Comparison of ENCODE assay signal across 15 mouse cellular contexts in the genomic region with DNA sequence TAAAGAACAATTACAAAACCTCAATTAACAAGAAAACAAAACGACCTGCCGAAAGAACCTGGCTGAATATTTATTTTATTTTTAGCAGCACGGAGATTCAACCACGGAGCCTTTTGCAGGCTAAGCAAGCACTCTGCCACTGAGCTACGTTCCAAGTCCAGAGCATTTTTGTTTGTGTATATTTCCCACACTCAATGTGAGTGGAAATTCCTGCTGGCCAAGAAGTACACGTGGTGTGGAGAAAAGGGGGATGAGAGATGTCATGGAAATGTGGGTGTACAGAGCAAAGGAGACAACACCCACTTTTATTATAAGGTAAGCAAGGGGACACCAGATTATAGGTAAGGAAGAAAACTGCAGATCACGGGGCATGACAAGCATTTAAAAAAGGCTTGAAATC. TPM values are rescaled to one million over a fixed set of nuclear protein-coding genes. Genes with fewer than 3 reads are reported as not detected.
A peak's percentile ranks its signal among the peaks of the same experiment; 100 is the strongest.
DNase-seq lines count a peak whose midpoint lies in the region; ATAC-seq lines count a peak whose summit lies in the region.
"Had no signal": no experiment of that assay in that cellular context is flagged by ENCODE, and none has a peak within 500 bp of the region (broad histone marks: within the 10 kb centered on the region; RNA-seq: fewer than 3 reads in every experiment).

No protein-coding gene starts in this region.

- peak; percentile 85 for DNase-seq in heart, adult 11 months
- no peak for DNase-seq in heart, postnatal 25 days (ENCODE audit: low spot score)
- no peak for DNase-seq in left cerebral cortex, postnatal 25 days (ENCODE audit: low spot score in 2 of 2)
- DNase-seq in gastrocnemius, adult 8-10 months (ENCODE audit: low spot score in 2 of 2): no peak
- DNase-seq in adrenal gland, postnatal 14 days: no peak
- DNase-seq: adrenal gland, adult 2 months; cerebellum, adult 11 months; thymus, postnatal 4 days had no signal

- peak overlapping the region; percentile 45 for H3K4me2 ChIP-seq in forebrain, embryonic 12.5 days
- no peak overlapping the region for H3K4me2 ChIP-seq in hindbrain, embryonic 12.5 days (replicated peaks)
- H3K4me2 ChIP-seq in midbrain, embryonic 12.5 days (replicated peaks): no peak overlapping the region; the same call in 1 of the 2 replicates
- H3K4me2 ChIP-seq: kidney, embryonic 15.5 days had no signal

- H3K27me3 ChIP-seq in forebrain, embryonic 12.5 days: no peaks in the 10 kb centered on the region
- H3K27me3 ChIP-seq in hindbrain, embryonic 12.5 days: no peaks in the 10 kb centered on the region
- peaks cover 9% of the 10 kb centered on the region; the same call in 1 of the 2 replicates for H3K27me3 ChIP-seq in midbrain, embryonic 12.5 days
- H3K27me3 ChIP-seq: kidney, embryonic 15.5 days had no signal

- H3K9me3 ChIP-seq in forebrain, embryonic 12.5 days: no peaks in the 10 kb centered on the region
- no peaks in the 10 kb centered on the region for H3K9me3 ChIP-seq in hindbrain, embryonic 12.5 days (replicated peaks)
- no peaks in the 10 kb centered on the region for H3K9me3 ChIP-seq in midbrain, embryonic 12.5 days
- H3K9me3 ChIP-seq: kidney, embryonic 15.5 days had no signal

- H3K27ac ChIP-seq in forebrain, embryonic 12.5 days: peak overlapping the region; percentile 90
- peak overlapping the region; percentile 56; the same call in 1 of the 2 replicates for H3K27ac ChIP-seq in hindbrain, embryonic 12.5 days
- H3K27ac ChIP-seq in midbrain, embryonic 12.5 days (replicated peaks): peak overlapping the region; percentile 65; the same call in 1 of the 2 replicates
- H3K27ac ChIP-seq: kidney, embryonic 15.5 days had no signal

- 0 out of 2 replicates have a peak overlapping the region, but pooled peaks have one; percentile 12 for H3K9ac ChIP-seq in forebrain, embryonic 12.5 days
- H3K9ac ChIP-seq in hindbrain, embryonic 12.5 days: no peak overlapping the region
- H3K9ac ChIP-seq in midbrain, embryonic 12.5 days (replicated peaks): no peak overlapping the region
- H3K9ac ChIP-seq: kidney, embryonic 15.5 days had no signal

- H3K36me3 ChIP-seq in forebrain, embryonic 12.5 days (replicated peaks): no peaks in the 10 kb centered on the region
- H3K36me3 ChIP-seq in hindbrain, embryonic 12.5 days: no peaks in the 10 kb centered on the region
- H3K36me3 ChIP-seq in midbrain, embryonic 12.5 days: no peaks in the 10 kb centered on the region

- ATAC-seq in forebrain, embryonic 12.5 days (ENCODE audit: low FRiP score): no peak
- no peak for ATAC-seq in hindbrain, embryonic 12.5 days (ENCODE audit: low FRiP score)
- ATAC-seq in midbrain, embryonic 12.5 days (ENCODE audit: low FRiP score, low read depth): no peak

- 63% methylated on average over 7 of the region's 7 CpGs for WGBS in forebrain, embryonic 12.5 days
- WGBS in hindbrain, embryonic 12.5 days: 71% methylated on average over 7 of the region's 7 CpGs
- WGBS in midbrain, embryonic 12.5 days: 69% methylated on average over 7 of the region's 7 CpGs

- intact Hi-C loops in heart, postnatal 25 days (cut with DNase I): no loop called here
- intact Hi-C loops in left cerebral cortex, postnatal 25 days (cut with DNase I): no loop called here

- no peak overlapping the region for H3K4me3 ChIP-seq in forebrain, embryonic 12.5 days (replicated peaks)
- H3K4me3 ChIP-seq in hindbrain, embryonic 12.5 days: no peak overlapping the region
- no peak overlapping the region for H3K4me3 ChIP-seq in midbrain, embryonic 12.5 days
- H3K4me3 ChIP-seq: kidney, embryonic 15.5 days had no signal

- H3K4me1 ChIP-seq in forebrain, embryonic 12.5 days: peaks cover 35% of the 10 kb centered on the region
- peaks cover 18% of the 10 kb centered on the region for H3K4me1 ChIP-seq in hindbrain, embryonic 12.5 days
- peaks cover 35% of the 10 kb centered on the region for H3K4me1 ChIP-seq in midbrain, embryonic 12.5 days
- H3K4me1 ChIP-seq: kidney, embryonic 15.5 days had no signal

RNA-seq across cellular contexts. Expression of gene Cer1, which starts 30.6 kb away (rescaled TPM):
- not detected for total RNA-seq in heart, postnatal 25 days (2021)
- 0.12 TPM in 1 of 2 replicates, not detected in the other for polyA plus RNA-seq in forebrain, embryonic 12.5 days (2016; fragmentation: Nextera tagmentation; extraction: Ambion mirVana)
- polyA plus RNA-seq in hindbrain, embryonic 12.5 days (2016; fragmentation: Nextera tagmentation; extraction: Ambion mirVana): 0.26 TPM in 1 of 2 replicates, not detected in the other
- polyA plus RNA-seq in midbrain, embryonic 12.5 days (2016; fragmentation: Nextera tagmentation; extraction: Ambion mirVana): not detected in 2 replicates
- total RNA-seq in left cerebral cortex, postnatal 25 days (2021): under 1 TPM in 1 of 2 experiments, not detected in 1; 0.41 TPM
- not detected for total RNA-seq in gastrocnemius, adult 8-10 months (2022)
- not detected in 2 replicates for total RNA-seq in adrenal gland, postnatal 14 days (2021)
- total RNA-seq: adrenal gland, adult 2 months; gastrocnemius, postnatal 14 days; liver, adult 2 months; monocyte, adult 5-6 weeks had no signal
- polyA plus RNA-seq: adrenal gland, adult 2 months; liver, adult 2 months had no signal

RNA-seq across cellular contexts. Expression of gene Zdhhc21, which starts 55.8 kb away (rescaled TPM):
- total RNA-seq in heart, postnatal 25 days (2021): 10 to 100 TPM; 10.8 to 11.6 TPM
- polyA plus RNA-seq in forebrain, embryonic 12.5 days (2016; fragmentation: Nextera tagmentation; extraction: Ambion mirVana): 22.1 and 22.6 TPM in 2 replicates
- 20.2 and 22.4 TPM in 2 replicates for polyA plus RNA-seq in hindbrain, embryonic 12.5 days (2016; fragmentation: Nextera tagmentation; extraction: Ambion mirVana)
- polyA plus RNA-seq in midbrain, embryonic 12.5 days (2016; fragmentation: Nextera tagmentation; extraction: Ambion mirVana): 20.5 and 21.1 TPM in 2 replicates
- total RNA-seq in left cerebral cortex, postnatal 25 days (2021): 10 to 100 TPM; 58.9 to 64.4 TPM
- 10 to 100 TPM; 10.1 to 15.2 (median 12.1) TPM for total RNA-seq in gastrocnemius, adult 8-10 months (2022)
- total RNA-seq in adrenal gland, postnatal 14 days (2021): 16.1 and 17.2 TPM in 2 replicates
